Mouse (Mus musculus) liver, postnatal 0 days (tissue): ENCODE results near the gene Zfp160.
"Not testable (repeated sequence)": the region's sequence is repeated elsewhere in the genome, so short reads cannot be mapped to it uniquely, and the experiment has no call there.

ENCODE experiments used
- CTCF ChIP-seq: sonication (generic); IDR thresholded peaks from 2 replicates; pipeline ENCODE4 v1.5.1; 2016; ENCODE audit warnings: antibody characterized with exemption, low read depth
- EP300 ChIP-seq: IDR thresholded peaks from 2 replicates; pipeline ENCODE4 v1.6.1; 2016; ENCODE audit warnings: antibody characterized with exemption, low read depth, mild to moderate bottlenecking

DNA sequence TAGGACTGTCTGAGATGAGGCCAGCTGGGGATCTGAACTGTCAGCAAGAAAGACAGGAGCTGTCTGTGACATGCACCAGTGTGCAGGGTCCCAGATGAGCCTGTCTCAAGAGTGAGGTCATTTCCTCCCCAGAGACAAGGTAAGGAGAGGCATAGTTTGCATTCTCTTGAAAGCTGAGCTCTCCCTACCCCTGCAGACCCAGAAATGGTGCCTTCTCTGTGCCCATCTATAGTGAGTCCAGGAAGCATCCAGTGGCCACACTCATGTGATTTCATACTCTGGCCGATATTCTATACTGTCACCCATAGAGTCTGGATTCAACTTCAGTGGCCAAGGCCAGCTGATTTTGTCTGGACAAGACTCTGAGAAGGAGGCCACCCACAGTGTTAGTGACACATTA, 46.4 kb downstream of the Zfp160 start:
- not testable (repeated sequence) for TF ChIP-seq CTCF, EP300
